Mouse (Mus musculus): ENCODE results near the gene Lrrc29.

Lrrc29 gene

GRCm38 (mm10) chr8:105345061-105345975, 19.2 kb upstream of the Lrrc29 start:
- ATAC-seq (ENCODE audit: insufficient number of reproducible peaks, low FRiP score, low TSS enrichment), result no peak

- no peak for ATAC-seq (ENCODE audit: insufficient number of reproducible peaks, low FRiP score, low TSS enrichment)
Measured at GRCm38 (mm10) chr8:105343791-105344574, 17.9 kb upstream of the Lrrc29 start.

GRCm38 (mm10) chr8:105342768-105343167, 16.7 kb upstream of the Lrrc29 start:
- no peak for ATAC-seq (ENCODE audit: insufficient number of reproducible peaks, low FRiP score, low TSS enrichment)

GRCm38 (mm10) chr8:105341399-105341798, 15.3 kb upstream of the Lrrc29 start:
- no peak for ATAC-seq (ENCODE audit: insufficient number of reproducible peaks, low FRiP score, low TSS enrichment)

- ATAC-seq (ENCODE audit: insufficient number of reproducible peaks, low FRiP score, low TSS enrichment), result no peak
Measured at GRCm38 (mm10) chr8:105339886-105340635, 14.0 kb upstream of the Lrrc29 start.

GRCm38 (mm10) chr8:105338992-105339391, 12.9 kb upstream of the Lrrc29 start:
- no peak for ATAC-seq (ENCODE audit: insufficient number of reproducible peaks, low FRiP score, low TSS enrichment)

- ATAC-seq (ENCODE audit: insufficient number of reproducible peaks, low FRiP score, low TSS enrichment), result no peak
Measured at GRCm38 (mm10) chr8:105336373-105337130, 10.5 kb upstream of the Lrrc29 start.

- no peak for ATAC-seq (ENCODE audit: insufficient number of reproducible peaks, low FRiP score, low TSS enrichment)
Measured at GRCm38 (mm10) chr8:105332523-105332922, 6.4 kb upstream of the Lrrc29 start.

GRCm38 (mm10) chr8:105331931-105332330, 5.9 kb upstream of the Lrrc29 start:
- ATAC-seq (ENCODE audit: insufficient number of reproducible peaks, low FRiP score, low TSS enrichment), result no peak

- ATAC-seq (ENCODE audit: insufficient number of reproducible peaks, low FRiP score, low TSS enrichment), result no peak
Measured at GRCm38 (mm10) chr8:105331469-105331868, 5.4 kb upstream of the Lrrc29 start.

- no peak for ATAC-seq (ENCODE audit: insufficient number of reproducible peaks, low FRiP score, low TSS enrichment)
Measured at GRCm38 (mm10) chr8:105330325-105330724, 4.2 kb upstream of the Lrrc29 start.

- no peak for ATAC-seq (ENCODE audit: insufficient number of reproducible peaks, low FRiP score, low TSS enrichment)
Measured at GRCm38 (mm10) chr8:105326968-105327367, 890 bp upstream of the Lrrc29 start.

- peak; percentile 64 for ATAC-seq (ENCODE audit: insufficient number of reproducible peaks, low FRiP score, low TSS enrichment)
Measured at GRCm38 (mm10) chr8:105325641-105326093, 411 bp downstream of the Lrrc29 start.

GRCm38 (mm10) chr8:105323183-105323582, 2.9 kb downstream of the Lrrc29 start:
- no peak for ATAC-seq (ENCODE audit: insufficient number of reproducible peaks, low FRiP score, low TSS enrichment)

GRCm38 (mm10) chr8:105318662-105319190, 7.4 kb downstream of the Lrrc29 start:
- no peak for ATAC-seq (ENCODE audit: insufficient number of reproducible peaks, low FRiP score, low TSS enrichment)

GRCm38 (mm10) chr8:105317941-105318340, 8.1 kb downstream of the Lrrc29 start:
- no peak for ATAC-seq (ENCODE audit: insufficient number of reproducible peaks, low FRiP score, low TSS enrichment)

- ATAC-seq (ENCODE audit: insufficient number of reproducible peaks, low FRiP score, low TSS enrichment), result no peak
Measured at GRCm38 (mm10) chr8:105315073-105315769, 10.9 kb downstream of the Lrrc29 start.

GRCm38 (mm10) chr8:105313622-105314402, 12.3 kb downstream of the Lrrc29 start:
- ATAC-seq (ENCODE audit: insufficient number of reproducible peaks, low FRiP score, low TSS enrichment), result no peak

Measured in cerebellum, adult (tissue).